Mouse (Mus musculus): ENCODE data around the gene Uckl1.

Uckl1 gene

GRCm38 (mm10) chr2:181571941-181572670 is 12.6 kb downstream of the Uckl1 start:
- no peak for DNase-seq

GRCm38 (mm10) chr2:181570921-181571595 is 13.6 kb downstream of the Uckl1 start:
- DNase-seq, result no peak

GRCm38 (mm10) chr2:181570375-181570774 is 14.3 kb downstream of the Uckl1 start:
- DNase-seq, result no peak

DNA sequence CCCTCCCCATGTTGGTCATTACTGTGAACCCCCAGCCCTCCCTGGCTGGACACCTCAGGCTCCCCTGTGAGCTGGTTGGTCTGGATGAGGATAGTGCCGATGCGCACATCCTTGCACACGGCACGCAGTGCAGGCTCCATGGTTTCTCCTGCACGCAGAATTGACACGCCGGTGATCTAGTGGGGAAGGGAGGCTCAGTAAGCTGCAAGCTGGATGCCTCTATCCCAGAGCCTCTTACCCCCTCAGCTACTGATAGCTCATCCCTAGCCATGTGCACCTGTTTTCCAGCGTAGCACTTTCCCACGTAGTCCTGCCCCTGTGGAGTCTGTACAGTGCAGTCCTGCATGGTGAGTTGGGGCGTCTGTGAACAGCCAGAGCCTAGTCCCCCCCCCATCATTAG is 14.8 kb downstream of the Uckl1 start:
- DNase-seq, result no peak

DNA sequence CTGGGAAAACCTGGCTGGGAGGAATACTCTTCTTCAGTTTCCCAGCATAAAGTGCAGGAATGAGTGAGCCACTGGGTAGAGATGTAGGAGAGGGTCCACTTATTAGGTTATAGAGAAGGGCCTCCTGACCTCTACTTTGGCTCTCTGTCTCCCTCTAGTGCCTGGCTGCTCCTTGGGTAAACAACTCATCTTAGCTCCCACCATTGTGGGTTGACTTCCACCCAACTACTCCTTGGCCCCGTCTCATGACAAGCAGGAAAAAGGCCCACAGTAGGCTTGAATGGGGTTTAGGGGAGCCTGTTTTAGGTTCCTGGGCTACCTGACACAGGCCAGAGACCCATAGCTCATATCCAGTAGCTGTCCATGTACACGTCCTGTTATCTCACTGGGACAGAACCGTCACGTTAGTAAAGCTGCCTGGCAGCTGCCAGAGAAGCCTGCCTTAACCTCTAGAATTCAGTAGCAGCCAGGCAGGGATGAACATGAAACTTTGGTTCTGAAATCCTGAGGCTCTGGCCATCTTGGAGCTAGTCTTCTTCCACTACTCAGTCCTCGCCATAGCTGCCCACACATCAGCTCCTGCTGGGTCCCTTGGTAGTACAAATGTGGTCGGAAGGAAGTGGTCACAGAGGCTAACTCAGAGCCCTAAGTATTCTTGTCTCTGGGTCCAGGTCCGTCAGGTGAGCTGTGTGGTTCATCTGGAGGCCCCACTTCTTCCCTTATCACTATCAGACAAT is 16.3 kb downstream of the Uckl1 start:
- DNase-seq, result no peak

GRCm38 (mm10) chr2:181567338-181567737 is 17.4 kb downstream of the Uckl1 start:
- no peak for DNase-seq

GRCm38 (mm10) chr2:181553772-181554171 is 30.9 kb downstream of the Uckl1 start:
- DNase-seq, result no peak

GRCm38 (mm10) chr2:181550233-181550632 is 34.5 kb downstream of the Uckl1 start:
- no peak for DNase-seq

DNA sequence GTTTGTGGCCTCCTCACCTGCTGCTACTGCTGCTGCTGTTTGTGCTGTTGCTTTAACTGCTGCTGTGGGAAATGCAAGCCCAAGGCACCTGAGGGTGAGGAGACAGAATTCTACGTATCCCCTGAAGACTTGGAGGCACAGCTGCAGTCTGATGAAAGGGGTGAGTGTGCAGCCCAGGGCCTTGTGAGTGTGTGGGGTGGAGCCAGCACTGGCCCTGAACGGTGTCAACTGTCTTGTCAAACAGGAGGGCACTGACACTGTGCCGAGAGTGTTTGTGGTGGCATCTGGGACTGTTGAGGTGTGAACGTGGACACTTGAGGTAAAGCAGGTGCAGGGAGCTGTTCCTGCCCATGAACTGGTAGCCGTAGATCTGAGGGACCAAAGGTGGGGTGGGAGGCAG is 36.0 kb downstream of the Uckl1 start:
- no peak for DNase-seq

DNA sequence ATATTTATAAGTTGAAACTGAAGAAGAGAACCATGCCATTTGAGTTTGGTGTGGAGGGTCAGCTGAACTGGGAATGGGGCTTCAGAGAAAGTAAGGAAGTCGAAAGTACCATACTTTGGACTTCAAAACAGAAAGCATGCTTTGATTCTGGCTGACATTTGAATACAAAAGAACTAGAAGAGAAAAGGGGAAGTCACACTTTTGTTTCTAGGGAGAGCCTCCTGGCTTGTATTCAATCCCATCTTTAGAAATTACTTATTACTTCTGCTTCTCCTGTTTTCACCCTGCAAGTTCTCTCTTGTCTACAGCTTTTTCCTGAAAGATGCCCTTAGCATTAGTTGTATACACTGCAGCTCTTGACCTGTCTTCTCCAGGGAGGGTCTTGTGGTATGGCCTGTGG is 36.5 kb downstream of the Uckl1 start:
- no peak for DNase-seq

DNA sequence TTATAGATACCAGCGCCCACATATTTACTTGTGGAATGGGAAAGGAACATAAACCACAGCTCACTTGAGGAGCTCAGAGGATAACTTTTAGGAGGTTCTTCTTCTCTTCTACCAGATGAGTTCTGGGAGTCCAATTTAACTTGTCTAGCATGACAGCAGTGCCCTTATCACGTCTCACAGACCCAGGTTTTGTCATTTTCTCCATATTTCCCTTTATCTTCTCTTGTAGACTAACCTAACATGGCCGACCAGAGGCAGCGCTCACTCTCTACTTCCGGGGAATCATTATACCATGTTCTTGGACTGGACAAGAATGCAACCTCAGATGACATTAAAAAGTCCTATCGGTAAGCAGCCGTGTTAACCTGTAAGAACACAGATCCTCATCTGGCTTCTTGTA is 38.5 kb downstream of the Uckl1 start:
- DNase-seq, result no peak

- no peak for DNase-seq
Observed at GRCm38 (mm10) chr2:181541761-181542380, 42.8 kb downstream of the Uckl1 start.

DNA sequence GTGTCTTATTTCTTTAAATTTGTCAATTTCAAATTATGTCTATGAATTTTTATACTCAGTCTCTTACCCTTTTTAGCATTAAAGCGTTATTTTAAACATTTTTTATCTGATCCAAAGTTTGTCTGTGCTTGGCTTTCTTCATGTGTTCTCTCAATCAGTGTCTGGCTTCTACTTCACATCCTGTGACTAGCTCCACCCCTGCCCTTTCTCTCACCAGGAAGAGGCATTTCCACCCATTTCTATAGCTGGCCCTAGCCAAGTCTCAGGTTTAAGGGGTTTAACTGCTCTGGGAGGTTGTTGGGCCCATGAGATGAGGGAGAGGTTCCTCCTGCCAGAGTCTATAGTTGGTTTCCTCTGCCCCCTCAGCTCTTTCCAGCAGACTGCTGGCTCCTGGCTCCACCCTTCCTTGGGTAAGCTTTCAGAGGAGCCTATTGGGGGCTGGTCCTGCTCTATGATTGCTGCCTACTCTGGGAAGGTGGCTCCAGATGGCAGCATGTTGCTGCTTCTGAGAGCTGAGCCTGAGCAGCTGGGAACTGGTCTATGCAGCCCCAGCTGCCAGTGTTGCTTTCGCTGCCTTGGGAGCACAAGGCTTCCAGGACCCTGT is 47.1 kb downstream of the Uckl1 start:
- peak; percentile 77 for DNase-seq

- no peak for DNase-seq
Observed at GRCm38 (mm10) chr2:181536410-181536809, 48.3 kb downstream of the Uckl1 start.

DNA sequence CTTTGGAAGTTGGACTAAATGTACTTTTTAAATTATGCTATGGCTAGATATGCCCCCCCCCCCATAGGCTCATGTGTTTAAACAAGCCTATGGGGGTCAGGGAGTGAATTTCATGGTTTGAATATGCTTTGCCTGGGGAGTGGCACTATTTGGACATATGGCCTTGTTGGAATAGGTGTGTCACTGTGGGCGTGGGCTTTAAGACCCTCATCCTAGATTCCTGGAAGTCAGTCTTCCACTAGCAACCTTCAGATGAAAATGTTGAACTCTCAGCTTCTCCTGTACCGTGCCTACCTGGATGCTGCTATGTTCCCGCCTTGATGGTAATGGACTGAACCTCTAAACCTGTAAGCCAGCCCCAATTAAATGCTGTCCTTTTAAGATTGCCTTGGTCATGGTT is 52.1 kb downstream of the Uckl1 start:
- no peak for DNase-seq

GRCm38 (mm10) chr2:181529076-181529475 is 55.6 kb downstream of the Uckl1 start:
- no peak for DNase-seq

DNA sequence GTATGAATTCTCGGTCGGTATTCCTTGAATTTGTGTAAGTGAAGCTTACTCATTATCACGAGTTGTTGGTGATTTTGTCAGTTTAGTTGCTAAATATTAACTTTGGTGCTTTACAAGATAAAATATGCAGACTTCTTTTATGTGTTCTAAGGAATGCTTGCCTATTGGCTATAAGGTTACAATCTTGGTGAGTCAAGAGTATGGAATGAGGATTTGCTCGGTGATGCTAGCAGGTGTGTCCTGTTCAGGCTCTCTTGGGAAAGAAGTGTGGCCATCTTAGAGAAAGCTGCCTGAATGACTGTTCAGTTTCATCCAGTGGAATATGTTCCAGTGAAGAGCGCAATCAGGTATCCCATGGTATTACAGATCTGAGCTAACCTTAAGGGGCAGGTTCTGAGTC is 59.2 kb downstream of the Uckl1 start:
- no peak for DNase-seq

GRCm38 (mm10) chr2:181522811-181523210 is 61.9 kb downstream of the Uckl1 start:
- DNase-seq, result no peak

DNA sequence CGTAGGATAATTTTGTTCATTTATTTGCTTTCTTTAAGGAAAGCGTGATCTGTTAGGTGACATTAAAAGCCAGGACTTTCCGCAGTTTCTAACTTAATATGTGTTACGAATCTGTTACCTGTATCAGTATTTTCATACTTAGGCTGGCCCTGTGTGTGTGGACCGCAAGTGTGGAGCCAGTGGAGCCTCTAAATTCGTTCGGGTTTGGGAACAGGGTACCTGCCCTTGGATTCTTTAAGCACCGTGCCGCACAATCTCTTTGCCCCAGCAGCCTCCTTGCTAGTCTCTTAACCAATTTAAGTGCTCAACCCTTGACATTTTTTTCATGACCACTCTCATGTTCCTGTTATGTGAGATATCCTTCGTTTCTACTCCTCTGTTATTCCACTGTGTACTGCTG is 63.2 kb downstream of the Uckl1 start:
- no peak for DNase-seq

GRCm38 (mm10) chr2:181520936-181521227 is 63.8 kb downstream of the Uckl1 start:
- DNase-seq, result no peak

DNA sequence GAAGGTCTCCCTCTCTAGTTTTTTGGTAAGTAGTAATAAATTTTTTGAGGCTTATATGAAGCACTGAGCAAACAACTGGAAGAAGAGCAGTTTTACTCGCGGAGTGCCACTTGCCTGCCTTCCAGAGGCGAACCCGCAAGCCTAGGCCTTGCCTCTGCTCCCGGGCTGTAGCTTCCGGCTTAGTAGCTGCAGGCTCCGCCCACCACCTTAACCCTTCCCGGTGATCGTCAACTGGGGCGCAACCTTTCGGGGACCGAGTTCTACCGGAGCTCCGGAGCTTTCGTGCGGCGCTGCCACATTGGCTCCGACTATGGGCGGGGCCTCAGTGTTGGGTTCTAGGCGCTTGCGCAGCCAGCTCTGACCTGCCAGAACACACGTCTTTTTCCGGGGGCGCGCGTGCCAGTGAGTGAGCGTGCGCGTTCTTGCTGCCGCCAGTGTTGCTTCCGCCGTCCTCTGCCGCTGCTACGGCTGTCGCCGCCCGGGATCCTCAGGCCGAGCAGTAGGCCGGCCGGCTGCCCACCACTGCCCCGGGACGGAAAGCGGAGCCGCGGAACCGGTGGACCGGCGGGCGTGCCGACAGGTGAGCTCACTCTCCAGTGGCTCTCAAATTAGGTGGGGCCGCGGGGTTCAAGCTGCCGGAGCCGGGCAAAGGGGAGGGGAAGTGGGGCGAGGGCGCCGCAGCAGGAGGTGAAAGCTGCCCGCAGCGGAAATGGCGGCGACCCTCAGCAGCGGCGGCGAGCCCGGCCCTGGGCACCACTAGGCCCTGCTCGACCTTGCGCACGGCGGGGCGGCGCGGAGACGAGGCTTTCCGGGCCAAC is 64.4 kb downstream of the Uckl1 start, which contains the start of gene Dnajc5:
Dnajc5 (plus strand) TSS at position 368 of the 818 bp plus-strand sequence.
- DNase-seq, result peak; percentile 97

GRCm38 (mm10) chr2:181519201-181519600 is 65.5 kb downstream of the Uckl1 start:
- no peak for DNase-seq
